Mouse (Mus musculus) kidney, adult 2 months (tissue): Measurements from ENCODE around the gene Fgf18.

Source experiments
- CTCF ChIP-seq: fragments of 200-500 bp; conservative IDR thresholded peaks from 2 replicates; pipeline ENCODE4 v1.5.1; 2011; ENCODE audit warnings: low read depth, mild to moderate bottlenecking, control low read depth, low read length, moderate library complexity, mixed read lengths; ENCODE audit not compliant: insufficient read depth, insufficient read length
- POLR2A ChIP-seq: fragments of 200-500 bp; IDR thresholded peaks from one replicate; pipeline ENCODE4 v1.6.1; 2011; ENCODE audit warnings: low read depth, low read length, control low read depth

DNA sequence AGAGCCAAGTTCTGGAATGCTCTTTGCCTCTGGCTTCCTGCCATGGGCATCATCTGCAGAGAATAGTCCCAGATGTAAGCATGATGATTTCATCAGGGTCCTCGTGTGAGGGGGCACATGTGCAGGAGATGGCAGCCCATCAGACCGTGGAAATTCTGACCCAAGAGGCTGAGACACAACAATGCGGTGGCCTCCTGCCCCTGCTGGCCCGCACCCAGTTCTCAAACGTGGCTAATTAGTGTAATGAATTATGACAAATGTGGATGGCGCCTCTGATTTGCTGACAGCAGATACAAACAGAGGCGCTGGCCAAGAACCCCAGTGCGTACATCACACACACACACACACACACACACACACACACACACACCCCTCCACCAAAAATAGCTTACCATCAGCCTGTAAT lies 42.3 kb downstream of the Fgf18 start:
- TF ChIP-seq CTCF (no peak), POLR2A (no peak)
